In the genomic region with DNA sequence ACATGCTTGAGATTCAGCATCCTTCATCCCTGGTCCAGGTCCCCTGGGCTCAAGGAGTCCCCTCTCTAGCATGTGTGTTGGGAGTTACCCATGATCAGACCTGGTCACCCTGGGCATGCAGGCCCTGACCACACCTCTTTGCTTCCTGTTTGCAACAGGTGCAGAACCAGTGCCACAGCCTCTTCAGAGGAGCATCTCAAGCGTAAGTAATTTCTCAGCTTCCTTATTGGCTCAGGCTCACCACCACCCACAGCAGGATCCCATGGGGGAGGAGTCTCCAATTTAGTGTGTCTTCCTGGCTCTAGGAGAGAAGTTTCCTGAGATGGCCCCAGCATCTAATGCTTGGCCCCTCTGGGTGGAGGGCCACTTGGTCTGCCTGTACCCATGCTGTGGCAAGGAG, we compare ENCODE assay signal across 15 mouse cellular contexts. TPM values are rescaled to one million over a fixed set of nuclear protein-coding genes. Genes with fewer than 3 reads are reported as not detected.
DNase-seq lines count a peak whose midpoint lies in the region; ATAC-seq and TF ChIP-seq lines count a peak whose summit lies in the region.
"Had no signal": no experiment of that assay in that cellular context is flagged by ENCODE, and none has a peak within 500 bp of the region (broad histone marks: within the 10 kb centered on the region; RNA-seq: fewer than 3 reads in every experiment).

No protein-coding gene starts in this region.

- H3K27ac ChIP-seq in kidney, adult 2 months (ENCODE audit: insufficient read depth, low read depth, low read length) = peak overlapping the region; percentile 86; the same call in 1 of the 2 replicates
- no peak overlapping the region for H3K27ac ChIP-seq in embryonic facial prominence, embryonic 14.5 days (replicated peaks; ENCODE audit: low read depth, low read length)
- no peak overlapping the region for H3K27ac ChIP-seq in midbrain, embryonic 13.5 days
- H3K27ac ChIP-seq: heart, adult 2 months; liver, embryonic 14.5 days; midbrain, embryonic 12.5 days had no signal

- H3K4me1 ChIP-seq in kidney, adult 2 months (ENCODE audit: control insufficient read depth, insufficient read depth, low read length) = peaks cover 38% of the 10 kb centered on the region
- no peaks in the 10 kb centered on the region for H3K4me1 ChIP-seq in G1E (ENCODE audit: insufficient read depth, low read depth, low read length)
- H3K4me1 ChIP-seq in embryonic facial prominence, embryonic 14.5 days (ENCODE audit: control insufficient read depth, insufficient read depth, low read length) = 0 out of 2 replicates have a peak, but pooled peaks cover 9% of the 10 kb centered on the region
- peaks cover 35% of the 10 kb centered on the region for H3K4me1 ChIP-seq in midbrain, embryonic 13.5 days (replicated peaks)

- peaks cover 2% of the 10 kb centered on the region; the same call in 1 of the 2 replicates for H3K36me3 ChIP-seq in kidney, adult 2 months (ENCODE audit: control insufficient read depth, insufficient read depth, low read length)
- H3K36me3 ChIP-seq in G1E (replicated peaks) = no peaks in the 10 kb centered on the region
- H3K36me3 ChIP-seq in embryonic facial prominence, embryonic 14.5 days (ENCODE audit: control insufficient read depth, insufficient read depth, low read length) = peaks cover 38% of the 10 kb centered on the region
- H3K36me3 ChIP-seq in midbrain, embryonic 13.5 days = peaks cover 44% of the 10 kb centered on the region

- peak; percentile 58 for ATAC-seq in G1E (ENCODE audit: extremely low read depth, insufficient number of reproducible peaks, low FRiP score, poor library complexity, severe bottlenecking)
- peak; percentile 56; the same call in 1 of the 2 replicates for ATAC-seq in embryonic facial prominence, embryonic 14.5 days (ENCODE audit: low read depth)
- ATAC-seq in megakaryocyte progenitor cell, adult 5-6 weeks (replicated peaks; ENCODE audit: poor library complexity) = peak; percentile 45
- ATAC-seq in midbrain, embryonic 13.5 days = no peak

- no peaks in the 10 kb centered on the region for H3K27me3 ChIP-seq in kidney, adult 2 months (replicated peaks; ENCODE audit: control insufficient read depth, insufficient read depth, low read length)
- H3K27me3 ChIP-seq in G1E (ENCODE audit: insufficient read depth, low read length) = peaks cover 4% of the 10 kb centered on the region; the same call in 1 of the 2 replicates
- no peaks in the 10 kb centered on the region for H3K27me3 ChIP-seq in embryonic facial prominence, embryonic 14.5 days (replicated peaks; ENCODE audit: control insufficient read depth, insufficient read depth, low read length)
- no peaks in the 10 kb centered on the region for H3K27me3 ChIP-seq in midbrain, embryonic 13.5 days
- H3K27me3 ChIP-seq: midbrain, embryonic 12.5 days had no signal

- 43% methylated on average over 1 of the region's 1 CpGs for WGBS in kidney, adult 2 months
- WGBS in embryonic facial prominence, embryonic 14.5 days = 87% methylated on average over 1 of the region's 1 CpGs
- 89% methylated on average over 1 of the region's 1 CpGs for WGBS in midbrain, embryonic 13.5 days

- H3K4me2 ChIP-seq in embryonic facial prominence, embryonic 14.5 days (ENCODE audit: low read depth, low read length) = no peak overlapping the region
- no peak overlapping the region for H3K4me2 ChIP-seq in midbrain, embryonic 13.5 days (replicated peaks)
- H3K4me2 ChIP-seq: midbrain, embryonic 12.5 days had no signal

- no peak for TF ChIP-seq CTCF in kidney, adult 2 months (conservative IDR thresholded peaks at IDR 0.05; ENCODE audit: insufficient read depth, insufficient read length, low read depth, low read length)
- TF ChIP-seq CTCF in G1E (IDR thresholded peaks at IDR 0.05; ENCODE audit: low read depth, low read length) = no peak

- no peak overlapping the region for H3K4me3 ChIP-seq in kidney, adult 2 months (ENCODE audit: insufficient read depth, low read depth, low read length)
- no peak overlapping the region for H3K4me3 ChIP-seq in G1E (ENCODE audit: low read depth, low read length)
- H3K4me3 ChIP-seq in embryonic facial prominence, embryonic 14.5 days (ENCODE audit: low read depth, low read length) = no peak overlapping the region
- no peak overlapping the region for H3K4me3 ChIP-seq in midbrain, embryonic 13.5 days (replicated peaks)
- H3K4me3 ChIP-seq: erythroblast, embryonic 14.5 days; heart, adult 2 months; midbrain, embryonic 12.5 days had no signal

- H3K9me3 ChIP-seq in G1E (replicated peaks) = no peaks in the 10 kb centered on the region
- H3K9me3 ChIP-seq in embryonic facial prominence, embryonic 14.5 days (ENCODE audit: control insufficient read depth, low read length) = no peaks in the 10 kb centered on the region
- no peaks in the 10 kb centered on the region for H3K9me3 ChIP-seq in midbrain, embryonic 13.5 days
- H3K9me3 ChIP-seq: midbrain, embryonic 12.5 days had no signal

- TF ChIP-seq POLR2A in kidney, adult 2 months (IDR thresholded peaks at IDR 0.05; ENCODE audit: low read depth, low read length) = no peak

- DNase-seq in kidney, adult 2 months = no peak
- no peak for DNase-seq in kidney, postnatal 4 days
- no peak for DNase-seq in G1E (ENCODE audit: low spot score)
- DNase-seq in embryonic facial prominence, embryonic 14.5 days (ENCODE audit: low spot score) = peak; percentile 57
- no peak for DNase-seq in layer of hippocampus, adult 9-10 months (ENCODE audit: low spot score)
- DNase-seq in cerebellum, postnatal 10 days = no peak
- DNase-seq: cerebellum, postnatal 25 days; heart, postnatal 4 days; right cerebral cortex, adult 18-20 months had no signal

- no peak overlapping the region for H3K9ac ChIP-seq in embryonic facial prominence, embryonic 14.5 days (ENCODE audit: low read depth, low read length)
- H3K9ac ChIP-seq in midbrain, embryonic 13.5 days (replicated peaks) = no peak overlapping the region
- H3K9ac ChIP-seq: liver, embryonic 14.5 days; midbrain, embryonic 12.5 days had no signal

RNA-seq across cellular contexts. Expression of a gene that starts 15.0 kb away (rescaled TPM):
- 277 and 336 TPM in 2 replicates for polyA plus RNA-seq in kidney, adult 2 months (2012; rRNA removed)
- total RNA-seq in G1E (2014; fragmentation: Nextera tagmentation) (1.6 TPM in 1 of 2 replicates, not detected in the other), G1E (2017) (2.8 and 3.8 TPM in 2 replicates)
- 0.01 and 0.03 TPM in 2 replicates for polyA plus RNA-seq in G1E (2012)
- 40.8 and 47.5 TPM in 2 replicates for polyA plus RNA-seq in embryonic facial prominence, embryonic 14.5 days (2014; fragmentation: Nextera tagmentation; extraction: Ambion mirVana)
- total RNA-seq in megakaryocyte progenitor cell, adult 5-6 weeks (2015) = 30.6 and 34.6 TPM in 2 replicates
- 20.7 and 26.7 TPM in 2 replicates for total RNA-seq in megakaryocyte progenitor cell, adult 5-6 weeks (2017)
- polyA plus RNA-seq in midbrain, embryonic 13.5 days (2015; fragmentation: Nextera tagmentation; extraction: Ambion mirVana) = 84.4 and 89.8 TPM in 2 replicates

Comparison
In these comparisons a context has a peak if more than half of its experiments do, and no peak if none do; other contexts are left out.
1. RNA of a gene that starts 15.0 kb away (polyA plus RNA-seq): 277 to 336 TPM in kidney, adult 2 months, 84.4 to 89.8 TPM in midbrain, embryonic 13.5 days and 40.8 to 47.5 TPM in embryonic facial prominence, embryonic 14.5 days; 0.01 to 0.03 TPM in G1E; every median in the first group is over 10 times any median in the second.